Mouse (Mus musculus) intestine, embryonic 15.5 days (tissue): Measurements from ENCODE around the gene Dnajc8. TPM values are rescaled to one million over a fixed set of nuclear protein-coding genes. Genes with fewer than 3 reads are reported as not detected.
A peak's percentile ranks its signal among the peaks of the same experiment; 100 is the strongest.

Experiments used
- ATAC-seq: fragments of 200-750 bp; cut with Nextera tagmentation; 2 replicates; pipeline ENCODE4 v1.8.0; 2017; ENCODE audit warnings: moderate TSS enrichment, moderate library complexity
- H3K27ac ChIP-seq: fragments of 300-500 bp; sonication (generic); 2 replicates; pipeline ENCODE4 v1.5.1; 2015; ENCODE audit warnings: mild to moderate bottlenecking, inconsistent platforms
- H3K27me3 ChIP-seq: fragments of 300-500 bp; sonication (generic); replicated peaks from 2 replicates; pipeline ENCODE4 v1.6.1; 2015; ENCODE audit warnings: inconsistent platforms
- H3K36me3 ChIP-seq: fragments of 300-500 bp; sonication (generic); 2 replicates; pipeline ENCODE4 v1.6.1; 2015; ENCODE audit warnings: inconsistent platforms
- H3K4me1 ChIP-seq: fragments of 300-500 bp; sonication (generic); replicated peaks from 2 replicates; pipeline ENCODE4 v1.6.1; 2015; ENCODE audit warnings: inconsistent platforms
- H3K4me2 ChIP-seq: fragments of 300-500 bp; sonication (generic); replicated peaks from 2 replicates; pipeline ENCODE4 v1.6.1; 2015; ENCODE audit warnings: mild to moderate bottlenecking, inconsistent platforms
- H3K4me3 ChIP-seq: fragments of 300-500 bp; sonication (generic); replicated peaks from 2 replicates; pipeline ENCODE4 v1.5.1; 2015; ENCODE audit warnings: inconsistent platforms
- H3K9ac ChIP-seq: fragments of 300-500 bp; sonication (generic); 2 replicates; pipeline ENCODE4 v1.6.1; 2015; ENCODE audit warnings: inconsistent platforms
- H3K9me3 ChIP-seq: fragments of 300-500 bp; sonication (generic); 2 replicates; pipeline ENCODE4 v1.6.1; 2016; ENCODE audit warnings: inconsistent platforms
- whole genome bisulfite sequencing: fragments of 180-500 bp; shearing (Covaris S2); methylation state at CpG from one replicate; pipeline ENCODE4 v1.1.7; 2015; 5-methylcytosine and 5-hydroxymethylcytosine counted together
- polyA plus RNA-seq: library from polyadenylated mRNA; unstranded; fragments of >200 nt; fragmentation: Nextera tagmentation; extraction: Ambion mirVana; gene quantifications from 2 replicates; pipeline ENCODE4 v1.2.1, GENCODE M21; 2015

Dnajc8 gene
- polyA plus RNA-seq: 138 and 154 TPM in 2 replicates

GRCm38 (mm10) chr4:132535406-132536121, at the start of gene Dnajc8:
Dnajc8 (plus strand) TSS chr4:132535550.
- Histone ChIP-seq H3K4me3 (peak within 1 kb of the TSS; percentile 99), H3K4me2 (peak within 1 kb of the TSS; percentile 62), H3K9ac (peak within 1 kb of the TSS; percentile 98), H3K36me3 (peaks cover 6% of the 10 kb centered on the region), H3K4me1 (peaks cover 12% of the 10 kb centered on the region), H3K27ac (peak within 1 kb of the TSS; percentile 88), H3K9me3 (no peaks in the 10 kb centered on the region), H3K27me3 (no peaks in the 10 kb centered on the region)
- under 1% methylated on average over 60 of the region's 60 CpGs for WGBS
- peak; percentile 80 for ATAC-seq

GRCm38 (mm10) chr4:132488521-132488920, 46.8 kb upstream of the Dnajc8 start:
- Histone ChIP-seq H3K27me3 (no peaks in the 10 kb centered on the region), H3K4me1 (no peaks in the 10 kb centered on the region), H3K4me3 (no peak overlapping the region), H3K4me2 (no peak overlapping the region), H3K9me3 (no peaks in the 10 kb centered on the region), H3K9ac (no peak overlapping the region), H3K27ac (no peak overlapping the region), H3K36me3 (no peaks in the 10 kb centered on the region; the same call in 1 of the 2 replicates)
- WGBS: 74% methylated on average over 3 of the region's 3 CpGs
- ATAC-seq: no peak

GRCm38 (mm10) chr4:132488976-132489375, 46.4 kb upstream of the Dnajc8 start:
- ATAC-seq: no peak
- WGBS: 69% methylated on average over 6 of the region's 6 CpGs
- no peak overlapping the region for H3K9ac ChIP-seq

GRCm38 (mm10) chr4:132490273-132491010, 44.9 kb upstream of the Dnajc8 start:
- Histone ChIP-seq H3K4me3 (no peak overlapping the region), H3K4me1 (no peaks in the 10 kb centered on the region), H3K27me3 (no peaks in the 10 kb centered on the region), H3K4me2 (no peak overlapping the region), H3K36me3 (peaks cover 3% of the 10 kb centered on the region; the same call in 1 of the 2 replicates), H3K9me3 (no peaks in the 10 kb centered on the region), H3K27ac (no peak overlapping the region), H3K9ac (no peak overlapping the region)
- ATAC-seq: no peak
- WGBS: 91% methylated on average over 15 of the region's 15 CpGs

More at GRCm38 (mm10) chr4:132488976-132489375, 46.4 kb upstream of the Dnajc8 start:
- H3K27ac ChIP-seq: no peak overlapping the region
- no peak overlapping the region for H3K4me3 ChIP-seq
- no peaks in the 10 kb centered on the region for H3K27me3 ChIP-seq
- H3K4me1 ChIP-seq: no peaks in the 10 kb centered on the region
- H3K9me3 ChIP-seq: no peaks in the 10 kb centered on the region
- H3K4me2 ChIP-seq: no peak overlapping the region
- no peaks in the 10 kb centered on the region; the same call in 1 of the 2 replicates for H3K36me3 ChIP-seq

- no peak overlapping the region for H3K9ac ChIP-seq
Measured at GRCm38 (mm10) chr4:132491057-132491456, 44.3 kb upstream of the Dnajc8 start.

GRCm38 (mm10) chr4:132491748-132492147, 43.6 kb upstream of the Dnajc8 start:
- H3K4me1 ChIP-seq: no peaks in the 10 kb centered on the region
- H3K27ac ChIP-seq: no peak overlapping the region
- no peaks in the 10 kb centered on the region for H3K27me3 ChIP-seq
- no peak overlapping the region for H3K4me2 ChIP-seq
- no peak for ATAC-seq
- no peak overlapping the region for H3K9ac ChIP-seq
- H3K9me3 ChIP-seq: no peaks in the 10 kb centered on the region
- peaks cover 3% of the 10 kb centered on the region for H3K36me3 ChIP-seq
- H3K4me3 ChIP-seq: no peak overlapping the region
- 81% methylated on average over 6 of the region's 6 CpGs for WGBS

More at GRCm38 (mm10) chr4:132491057-132491456, 44.3 kb upstream of the Dnajc8 start:
- Histone ChIP-seq H3K4me1 (no peaks in the 10 kb centered on the region), H3K4me2 (no peak overlapping the region), H3K4me3 (no peak overlapping the region), H3K27me3 (no peaks in the 10 kb centered on the region), H3K9me3 (no peaks in the 10 kb centered on the region), H3K27ac (no peak overlapping the region), H3K36me3 (peaks cover 3% of the 10 kb centered on the region; the same call in 1 of the 2 replicates)
- WGBS: 90% methylated on average over 8 of the region's 8 CpGs
- ATAC-seq: no peak

GRCm38 (mm10) chr4:132492178-132493060, 42.9 kb upstream of the Dnajc8 start:
- Histone ChIP-seq H3K27me3 (no peaks in the 10 kb centered on the region), H3K9ac (no peak overlapping the region), H3K36me3 (peaks cover 8% of the 10 kb centered on the region), H3K27ac (no peak overlapping the region), H3K4me2 (no peak overlapping the region), H3K9me3 (no peaks in the 10 kb centered on the region), H3K4me3 (no peak overlapping the region), H3K4me1 (no peaks in the 10 kb centered on the region)
- no peak for ATAC-seq
- WGBS: 68% methylated on average over 10 of the region's 10 CpGs

GRCm38 (mm10) chr4:132494271-132494918, 41.0 kb upstream of the Dnajc8 start:
- Histone ChIP-seq H3K4me2 (no peak overlapping the region), H3K27me3 (no peaks in the 10 kb centered on the region), H3K4me3 (no peak overlapping the region), H3K4me1 (no peaks in the 10 kb centered on the region), H3K9me3 (no peaks in the 10 kb centered on the region), H3K9ac (no peak overlapping the region), H3K36me3 (peaks cover 8% of the 10 kb centered on the region), H3K27ac (no peak overlapping the region)
- ATAC-seq: no peak
- 83% methylated on average over 20 of the region's 20 CpGs for WGBS

- Histone ChIP-seq H3K27ac (no peak overlapping the region), H3K27me3 (no peaks in the 10 kb centered on the region), H3K4me3 (no peak overlapping the region), H3K4me2 (no peak overlapping the region), H3K4me1 (no peaks in the 10 kb centered on the region), H3K36me3 (peaks cover 4% of the 10 kb centered on the region; the same call in 1 of the 2 replicates), H3K9ac (no peak overlapping the region), H3K9me3 (no peaks in the 10 kb centered on the region)
- 92% methylated on average over 6 of the region's 6 CpGs for WGBS
- no peak for ATAC-seq
Measured at GRCm38 (mm10) chr4:132501639-132502038, 33.7 kb upstream of the Dnajc8 start.

- ATAC-seq: no peak
- 72% methylated on average over 11 of the region's 11 CpGs for WGBS
- Histone ChIP-seq H3K36me3 (no peaks in the 10 kb centered on the region), H3K9me3 (no peaks in the 10 kb centered on the region), H3K27me3 (no peaks in the 10 kb centered on the region), H3K4me3 (no peak overlapping the region), H3K9ac (no peak overlapping the region), H3K4me2 (no peak overlapping the region), H3K27ac (no peak overlapping the region), H3K4me1 (peaks cover 7% of the 10 kb centered on the region)
Measured at GRCm38 (mm10) chr4:132503344-132503743, 32.0 kb upstream of the Dnajc8 start.

- no peak for ATAC-seq
- 62% methylated on average over 6 of the region's 6 CpGs for WGBS
- Histone ChIP-seq H3K4me3 (no peak overlapping the region), H3K4me1 (peaks cover 14% of the 10 kb centered on the region), H3K27ac (no peak overlapping the region), H3K9ac (no peak overlapping the region), H3K27me3 (no peaks in the 10 kb centered on the region), H3K36me3 (no peaks in the 10 kb centered on the region), H3K4me2 (no peak overlapping the region), H3K9me3 (no peaks in the 10 kb centered on the region)
Measured at GRCm38 (mm10) chr4:132505034-132505738, 30.2 kb upstream of the Dnajc8 start.
